Mouse (Mus musculus) T-cell, adult 2 months (primary cell): ENCODE results near the gene Slc48a1.

Source experiments
- DNase-seq: peaks from one replicate; pipeline ENCODE4 v3.0.0; 2022; ENCODE audit warnings: low spot score

Gene Slc48a1

GRCm38 (mm10) chr15:97778311-97779098 lies at the start of gene Slc48a1:
Slc48a1 (plus strand) TSS chr15:97778520.
- no peak for DNase-seq

DNA sequence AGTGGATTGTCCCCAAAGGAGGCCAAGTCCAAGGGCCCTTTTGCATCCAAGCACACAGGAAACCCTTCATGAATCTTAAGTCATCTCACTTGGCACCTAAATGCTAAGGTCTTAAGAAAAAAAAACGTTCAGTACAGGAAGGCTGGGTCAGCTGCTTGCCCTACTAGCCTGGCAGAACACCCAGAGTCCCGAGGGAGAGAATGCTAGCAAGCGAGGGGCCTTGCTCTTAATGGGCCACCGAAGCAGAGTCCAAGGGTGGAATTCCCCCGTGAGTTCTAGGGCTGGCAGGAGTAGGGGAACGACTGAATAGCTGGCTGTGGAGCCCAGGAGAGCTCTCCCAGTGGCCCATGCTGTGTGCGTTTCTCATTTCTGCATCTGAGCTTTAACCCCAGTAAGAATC lies 49.5 kb upstream of the Slc48a1 start:
- no peak for DNase-seq

- DNase-seq = no peak
These were observed 48.0 kb upstream of the Slc48a1 start for GRCm38 (mm10) chr15:97730365-97730764.

DNA sequence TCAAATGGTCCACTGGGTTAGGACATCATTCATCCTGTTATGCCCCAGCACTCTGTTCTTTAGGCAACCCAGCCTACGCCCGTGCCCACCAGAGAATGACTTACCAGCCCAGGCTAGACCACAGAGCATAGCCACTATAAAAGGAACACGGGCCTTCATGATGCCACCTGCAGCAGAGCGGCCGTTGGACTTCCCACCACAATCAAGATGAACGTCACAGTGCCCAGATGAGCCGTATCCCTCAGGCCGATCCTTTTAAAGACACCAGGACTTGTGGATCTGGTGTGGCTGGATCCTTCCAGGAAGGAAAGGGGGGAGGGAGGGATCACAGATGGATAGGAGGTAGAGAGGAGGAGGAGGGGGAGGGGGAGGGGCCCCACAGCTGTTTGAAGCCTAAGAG lies 47.2 kb upstream of the Slc48a1 start, which contains the start of gene Endou:
Endou (minus strand) TSS at position 229 of the 400 bp plus-strand sequence.
- DNase-seq = no peak

GRCm38 (mm10) chr15:97731988-97732387 lies 46.3 kb upstream of the Slc48a1 start:
- DNase-seq = no peak

GRCm38 (mm10) chr15:97738923-97739322 lies 39.4 kb upstream of the Slc48a1 start:
- no peak for DNase-seq

- no peak for DNase-seq
These were observed 38.0 kb upstream of the Slc48a1 start for GRCm38 (mm10) chr15:97740283-97740732.

DNA sequence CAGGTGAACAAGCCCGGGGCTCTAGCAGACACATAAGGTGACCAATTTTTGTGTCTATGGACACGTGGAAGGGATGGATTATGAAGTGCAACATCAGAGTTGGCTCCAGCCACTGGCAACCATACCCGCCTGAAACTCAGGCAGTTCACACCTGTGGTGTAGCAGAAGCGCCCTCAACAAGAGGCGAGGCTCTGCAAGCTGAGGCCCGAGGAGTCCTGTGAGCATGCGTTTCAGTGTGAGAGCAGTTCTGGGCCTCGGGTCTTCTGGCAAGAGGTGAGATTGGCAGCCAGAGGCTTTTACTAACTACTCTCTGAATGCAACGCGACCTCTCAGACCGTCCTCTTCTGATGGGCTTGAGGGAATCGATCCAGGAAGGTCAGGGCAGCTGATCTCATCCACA lies 36.7 kb upstream of the Slc48a1 start:
- DNase-seq = no peak

DNA sequence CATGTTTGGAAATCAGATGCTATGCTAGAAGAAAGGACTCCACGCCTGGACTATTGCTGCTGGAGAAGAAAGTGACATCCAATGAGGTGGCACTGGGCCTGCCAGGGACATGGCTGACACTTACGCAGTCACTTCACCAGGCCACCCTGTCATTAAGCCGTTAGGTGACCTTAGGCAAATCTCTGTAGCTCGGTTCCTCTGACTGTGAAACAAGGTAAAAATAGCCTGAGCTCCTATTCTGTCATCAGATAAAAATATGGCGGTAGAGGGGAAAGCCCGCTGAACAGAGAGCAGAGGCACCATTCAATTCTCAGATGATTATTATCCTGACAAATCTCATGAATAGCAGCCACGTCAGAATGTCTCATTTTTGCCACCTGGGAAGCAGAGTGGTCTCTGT lies 36.2 kb upstream of the Slc48a1 start:
- DNase-seq = no peak

DNA sequence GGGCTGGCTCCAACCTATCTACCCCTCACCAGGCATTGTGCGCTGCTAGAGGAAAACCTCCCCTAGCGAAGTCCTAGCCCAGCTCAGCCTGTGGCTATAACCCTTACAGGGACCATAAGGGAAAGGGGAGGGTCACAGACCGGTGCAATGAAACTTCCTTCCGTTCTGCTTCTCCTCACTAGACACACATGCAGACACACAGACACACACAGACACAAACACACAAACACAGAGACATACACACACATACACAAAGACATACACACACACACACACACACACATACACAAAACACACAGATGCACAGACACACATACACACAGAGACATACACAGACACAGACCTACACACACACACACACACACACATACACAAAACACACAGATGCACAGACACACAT lies 35.7 kb upstream of the Slc48a1 start:
- DNase-seq = no peak

GRCm38 (mm10) chr15:97743210-97743609 lies 35.1 kb upstream of the Slc48a1 start:
- DNase-seq = no peak

GRCm38 (mm10) chr15:97743961-97744525 lies 34.3 kb upstream of the Slc48a1 start:
- no peak for DNase-seq

GRCm38 (mm10) chr15:97744930-97745329 lies 33.4 kb upstream of the Slc48a1 start:
- DNase-seq = no peak

- no peak for DNase-seq
These were observed 33.0 kb upstream of the Slc48a1 start for GRCm38 (mm10) chr15:97745331-97745730.

GRCm38 (mm10) chr15:97746278-97746677 lies 32.0 kb upstream of the Slc48a1 start:
- no peak for DNase-seq

GRCm38 (mm10) chr15:97746748-97747147 lies 31.6 kb upstream of the Slc48a1 start:
- DNase-seq = no peak

GRCm38 (mm10) chr15:97747486-97747885 lies 30.8 kb upstream of the Slc48a1 start:
- DNase-seq = no peak

DNA sequence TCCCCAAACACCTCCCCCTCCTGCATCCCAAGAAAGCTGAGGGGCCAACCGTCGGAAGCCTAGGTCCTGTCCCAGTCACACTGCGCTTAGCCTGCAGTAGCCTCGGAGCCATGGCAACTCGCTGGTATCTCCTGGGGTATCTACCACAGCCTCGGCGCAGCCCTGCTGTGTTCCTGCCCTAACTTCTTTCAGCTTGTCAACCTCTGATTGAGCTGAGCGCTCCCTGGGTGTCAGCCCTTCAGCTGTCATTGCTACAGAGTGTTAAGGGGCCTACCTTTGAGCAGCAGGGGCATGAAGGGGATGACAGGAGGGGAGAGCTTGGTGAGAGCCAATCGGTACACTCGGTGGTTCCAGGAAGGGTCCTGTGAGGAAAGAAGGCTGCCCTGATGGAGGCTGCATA lies 30.0 kb upstream of the Slc48a1 start:
- no peak for DNase-seq

- DNase-seq = no peak
These were observed 29.4 kb upstream of the Slc48a1 start for GRCm38 (mm10) chr15:97748964-97749363.

DNA sequence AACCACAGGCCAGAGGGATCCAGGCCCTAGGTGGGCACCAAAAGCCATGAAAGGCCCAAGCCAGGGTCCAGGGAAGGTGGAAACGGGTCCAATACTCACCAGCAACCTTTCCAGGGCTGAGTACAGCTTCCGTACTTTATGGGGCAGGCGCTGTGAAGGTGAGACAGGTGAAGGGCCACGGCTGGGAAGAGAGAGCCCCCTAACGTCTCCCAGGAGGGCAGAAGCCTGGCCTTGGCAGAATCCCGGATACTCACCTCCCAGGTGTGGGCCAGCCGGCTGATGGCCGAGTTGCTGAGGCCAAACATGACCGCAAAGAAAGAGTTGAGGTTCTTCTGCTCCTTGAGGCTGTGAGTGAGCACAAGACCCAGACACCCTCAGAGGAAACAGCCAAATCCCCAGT lies 28.9 kb upstream of the Slc48a1 start:
- DNase-seq = no peak

DNA sequence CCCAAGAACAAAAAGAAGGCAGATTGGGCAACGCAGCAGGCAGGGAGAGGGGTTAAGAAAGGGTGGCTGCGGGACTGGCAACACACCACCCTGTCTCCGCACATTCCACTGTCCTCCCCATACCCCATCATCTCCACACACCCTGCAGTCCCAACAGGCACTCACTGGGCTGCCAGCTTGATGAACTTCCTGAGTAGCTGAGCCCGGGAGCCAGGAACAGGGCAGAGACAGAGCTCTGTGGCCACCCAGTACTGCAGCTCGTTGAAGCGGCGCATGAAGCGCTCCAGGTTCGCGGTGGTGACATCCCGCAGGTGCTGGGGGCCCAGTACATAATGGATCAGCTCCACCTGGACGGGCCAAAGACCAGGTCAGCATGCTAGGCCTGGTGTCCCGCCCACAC lies 28.5 kb upstream of the Slc48a1 start:
- no peak for DNase-seq

DNA sequence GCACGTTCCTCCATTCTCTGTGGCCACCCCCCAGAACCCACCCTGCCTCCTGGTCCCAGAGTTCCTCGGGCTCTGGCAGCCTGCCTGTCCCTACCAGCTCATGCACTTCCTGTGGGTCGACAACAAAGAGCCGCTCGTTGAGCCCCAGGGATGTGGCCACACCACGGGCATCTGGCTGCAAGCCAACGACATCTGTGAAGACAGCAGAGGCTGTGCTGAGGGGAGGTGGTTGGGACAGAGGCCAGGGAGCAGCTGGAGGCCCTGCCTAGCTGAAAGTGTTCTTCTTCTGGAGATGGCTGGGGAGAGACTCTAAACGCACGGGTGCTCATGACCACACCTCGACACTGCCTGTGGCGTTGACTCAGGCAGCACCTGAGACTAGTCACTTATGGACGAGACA lies 27.6 kb upstream of the Slc48a1 start:
- DNase-seq = peak; percentile 45

DNA sequence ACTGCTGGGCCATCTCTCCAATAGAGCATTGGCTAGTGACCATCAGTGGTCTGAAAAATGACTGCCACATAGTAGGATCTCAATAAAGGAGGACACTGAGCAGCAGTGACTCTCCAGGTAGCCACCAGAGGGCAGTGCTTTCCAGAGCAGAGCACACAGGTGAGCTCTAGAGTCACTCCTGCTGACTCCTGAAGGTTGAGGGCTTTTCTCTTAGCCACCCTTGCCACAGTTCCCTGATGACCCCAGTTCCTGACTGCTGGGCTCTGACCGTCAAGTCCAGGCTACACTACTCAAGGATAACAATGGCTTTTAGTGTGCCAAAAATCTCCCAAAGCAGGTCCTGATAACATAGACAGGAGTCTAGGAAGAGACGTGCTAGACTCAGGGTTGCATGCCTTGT lies 26.6 kb upstream of the Slc48a1 start:
- peak; percentile 42 for DNase-seq

- no peak for DNase-seq
These were observed 25.8 kb upstream of the Slc48a1 start for GRCm38 (mm10) chr15:97752491-97752890.
